In genomic region chr3:116092547-116092946, GRCm38 (mm10) we compare ENCODE assay signal across 17 mouse cellular contexts.
"Had no signal": no experiment of that assay in that cellular context is flagged by ENCODE, and none has a peak within 500 bp of the region (broad histone marks: within the 10 kb centered on the region; RNA-seq: fewer than 3 reads in every experiment).

No protein-coding gene starts in this region.

- H3K4me1 ChIP-seq: liver, embryonic 13.5 days; liver, embryonic 15.5 days; megakaryocyte, embryonic 14.5 days; midbrain, embryonic 13.5 days; midbrain, embryonic 15.5 days; neural tube, embryonic 12.5 days; stomach, embryonic 15.5 days had no signal

- H3K36me3 ChIP-seq: liver, embryonic 13.5 days; liver, embryonic 15.5 days; midbrain, embryonic 13.5 days; midbrain, embryonic 15.5 days; neural tube, embryonic 12.5 days; stomach, embryonic 15.5 days had no signal

- H3K4me3 ChIP-seq: liver, embryonic 13.5 days; liver, embryonic 15.5 days; megakaryocyte, embryonic 14.5 days; midbrain, embryonic 13.5 days; midbrain, embryonic 15.5 days; neural tube, embryonic 12.5 days; stomach, embryonic 15.5 days had no signal

- ATAC-seq: liver, postnatal 0 days; midbrain, embryonic 13.5 days; midbrain, embryonic 15.5 days had no signal

- H3K9ac ChIP-seq: liver, embryonic 13.5 days; liver, embryonic 15.5 days; liver, postnatal 0 days; midbrain, embryonic 13.5 days; midbrain, embryonic 15.5 days; neural tube, embryonic 12.5 days; stomach, embryonic 15.5 days had no signal

- H3K9me3 ChIP-seq: liver, embryonic 13.5 days; liver, embryonic 15.5 days had no signal

- DNase-seq: liver, embryonic 13.5 days; liver, postnatal 0 days; lung, postnatal 10 days; right cerebral cortex, postnatal 14 days; thymus, adult 2 months; thymus, postnatal 25 days; thymus, postnatal 4 days had no signal

- H3K4me2 ChIP-seq: liver, embryonic 11.5 days; liver, embryonic 13.5 days; liver, embryonic 15.5 days; midbrain, embryonic 11.5 days; midbrain, embryonic 13.5 days; midbrain, embryonic 15.5 days; neural tube, embryonic 12.5 days; stomach, embryonic 15.5 days had no signal

- H3K27me3 ChIP-seq: liver, embryonic 13.5 days; liver, embryonic 15.5 days; megakaryocyte, embryonic 14.5 days; midbrain, embryonic 13.5 days; midbrain, embryonic 15.5 days; neural tube, embryonic 12.5 days; stomach, embryonic 15.5 days had no signal

- H3K27ac ChIP-seq: liver, embryonic 13.5 days; liver, embryonic 15.5 days; macrophage; midbrain, embryonic 13.5 days; midbrain, embryonic 15.5 days; neural tube, embryonic 12.5 days; stomach, embryonic 15.5 days; stomach, postnatal 0 days had no signal
